ENCODE assay signal across 8 mouse cellular contexts in genomic region chr15:84466458-84467267, GRCm38 (mm10). TPM values are rescaled to one million over a fixed set of nuclear protein-coding genes. Genes with fewer than 3 reads are reported as not detected.
A peak's percentile ranks its signal among the peaks of the same experiment; 100 is the strongest.
DNase-seq lines count a peak whose midpoint lies in the region; ATAC-seq lines count a peak whose summit lies in the region.

No protein-coding gene starts in this region.

- no peak; the same call in 1 of the 2 replicates for ATAC-seq in kidney, embryonic 16.5 days (ENCODE audit: low FRiP score, low TSS enrichment)
- peak; percentile 42; the same call in 1 of the 2 replicates for ATAC-seq in forebrain, embryonic 14.5 days
- ATAC-seq in limb, embryonic 15.5 days (ENCODE audit: insufficient number of reproducible peaks, low FRiP score, low TSS enrichment, low read depth): no peak
- ATAC-seq in neural tube, embryonic 14.5 days (ENCODE audit: low read depth): 0 out of 2 replicates have a peak, but pooled peaks have one; percentile 31

- H3K9me3 ChIP-seq in kidney, embryonic 16.5 days (ENCODE audit: low read length): no peaks in the 10 kb centered on the region
- H3K9me3 ChIP-seq in forebrain, embryonic 14.5 days (replicated peaks; ENCODE audit: control insufficient read depth, low read length): no peaks in the 10 kb centered on the region
- no peaks in the 10 kb centered on the region for H3K9me3 ChIP-seq in limb, embryonic 15.5 days
- no peaks in the 10 kb centered on the region for H3K9me3 ChIP-seq in neural tube, embryonic 14.5 days (ENCODE audit: control insufficient read depth, low read length)

- no peak overlapping the region for H3K9ac ChIP-seq in kidney, embryonic 16.5 days (replicated peaks; ENCODE audit: low read length)
- no peak overlapping the region for H3K9ac ChIP-seq in forebrain, embryonic 14.5 days (ENCODE audit: low read length)
- H3K9ac ChIP-seq in limb, embryonic 15.5 days: no peak overlapping the region
- H3K9ac ChIP-seq in neural tube, embryonic 14.5 days (replicated peaks; ENCODE audit: low read depth, low read length): no peak overlapping the region

- peaks cover 17% of the 10 kb centered on the region for H3K4me1 ChIP-seq in kidney, embryonic 16.5 days (ENCODE audit: insufficient read depth, low read length)
- H3K4me1 ChIP-seq in forebrain, embryonic 14.5 days (ENCODE audit: control insufficient read depth, insufficient read depth, low read length): peaks cover 8% of the 10 kb centered on the region
- H3K4me1 ChIP-seq in limb, embryonic 15.5 days: peaks cover 17% of the 10 kb centered on the region
- H3K4me1 ChIP-seq in neural tube, embryonic 14.5 days (ENCODE audit: control insufficient read depth, insufficient read depth, low read length): 0 out of 2 replicates have a peak, but pooled peaks cover 5% of the 10 kb centered on the region

- no peak overlapping the region for H3K27ac ChIP-seq in kidney, embryonic 16.5 days (ENCODE audit: low read length)
- H3K27ac ChIP-seq in forebrain, embryonic 14.5 days (ENCODE audit: low read depth, low read length): peak overlapping the region; percentile 58
- H3K27ac ChIP-seq in limb, embryonic 15.5 days: peak overlapping the region; percentile 22; the same call in 1 of the 2 replicates
- peak overlapping the region; percentile 48 for H3K27ac ChIP-seq in neural tube, embryonic 14.5 days (ENCODE audit: low read depth, low read length)

- DNase-seq in kidney, postnatal 4 days: peak; percentile 24 to 40
- DNase-seq in forebrain, embryonic 14.5 days (ENCODE audit: low spot score): peak; percentile 69
- DNase-seq in ovary, adult 18-20 months (ENCODE audit: low spot score): no peak
- no peak for DNase-seq in kidney, postnatal 25 days
- no peak for DNase-seq in thymus, postnatal 36 days

- no peak overlapping the region for H3K4me3 ChIP-seq in kidney, embryonic 16.5 days (ENCODE audit: low read length)
- no peak overlapping the region for H3K4me3 ChIP-seq in forebrain, embryonic 14.5 days (ENCODE audit: low read depth, low read length)
- H3K4me3 ChIP-seq in limb, embryonic 15.5 days: no peak overlapping the region
- no peak overlapping the region for H3K4me3 ChIP-seq in neural tube, embryonic 14.5 days (ENCODE audit: low read depth, low read length)

- no peaks in the 10 kb centered on the region for H3K27me3 ChIP-seq in kidney, embryonic 16.5 days (ENCODE audit: insufficient read depth, low read length)
- H3K27me3 ChIP-seq in forebrain, embryonic 14.5 days (replicated peaks; ENCODE audit: control insufficient read depth, insufficient read depth, low read length): no peaks in the 10 kb centered on the region
- peaks cover 6% of the 10 kb centered on the region; the same call in 1 of the 2 replicates for H3K27me3 ChIP-seq in limb, embryonic 15.5 days
- H3K27me3 ChIP-seq in neural tube, embryonic 14.5 days (ENCODE audit: control insufficient read depth, insufficient read depth, low read length): no peaks in the 10 kb centered on the region

- H3K4me2 ChIP-seq in kidney, embryonic 16.5 days (replicated peaks; ENCODE audit: low read depth, low read length): no peak overlapping the region
- no peak overlapping the region for H3K4me2 ChIP-seq in forebrain, embryonic 14.5 days (ENCODE audit: low read length)
- H3K4me2 ChIP-seq in limb, embryonic 15.5 days: no peak overlapping the region
- H3K4me2 ChIP-seq in neural tube, embryonic 14.5 days (ENCODE audit: low read depth, low read length): no peak overlapping the region

- no peaks in the 10 kb centered on the region for H3K36me3 ChIP-seq in kidney, embryonic 16.5 days (ENCODE audit: insufficient read depth, low read length)
- no peaks in the 10 kb centered on the region for H3K36me3 ChIP-seq in forebrain, embryonic 14.5 days (ENCODE audit: control insufficient read depth, insufficient read depth, low read length)
- H3K36me3 ChIP-seq in limb, embryonic 15.5 days: no peaks in the 10 kb centered on the region
- no peaks in the 10 kb centered on the region for H3K36me3 ChIP-seq in neural tube, embryonic 14.5 days (ENCODE audit: control insufficient read depth, insufficient read depth, low read length)

- whole genome bisulfite sequencing in kidney, embryonic 16.5 days: 38% methylated on average over 13 of the region's 13 CpGs
- 32% methylated on average over 13 of the region's 13 CpGs for WGBS in forebrain, embryonic 14.5 days
- WGBS in limb, embryonic 15.5 days: 45% methylated on average over 13 of the region's 13 CpGs
- 41% methylated on average over 13 of the region's 13 CpGs for WGBS in neural tube, embryonic 14.5 days

RNA-seq across cellular contexts. Expression of gene Shisal1, which starts 19.8 kb away (rescaled TPM):
- polyA plus RNA-seq in kidney, embryonic 16.5 days (2015; fragmentation: Nextera tagmentation; extraction: Ambion mirVana): 1.9 and 2.0 TPM in 2 replicates
- polyA plus RNA-seq in forebrain, embryonic 14.5 days (2014; fragmentation: Nextera tagmentation; extraction: Ambion mirVana): 7.9 and 9.6 TPM in 2 replicates
- 4.1 and 6.0 TPM in 2 replicates for polyA plus RNA-seq in limb, embryonic 15.5 days (2015; fragmentation: Nextera tagmentation; extraction: Ambion mirVana)
- 5.5 and 11.9 TPM in 2 replicates for polyA plus RNA-seq in neural tube, embryonic 14.5 days (2014; fragmentation: Nextera tagmentation; extraction: Ambion mirVana)

Comparison
In these comparisons a context has a peak if more than half of its experiments do, and no peak if none do; other contexts are left out.
1. DNase-seq: peak in kidney, postnatal 4 days (2 of 2) and forebrain, embryonic 14.5 days (single experiment); none in ovary, adult 18-20 months (single experiment), kidney, postnatal 25 days (0 of 2) and thymus, postnatal 36 days (0 of 2).
2. ATAC-seq: peak in forebrain, embryonic 14.5 days (single experiment) and neural tube, embryonic 14.5 days (single experiment); none in kidney, embryonic 16.5 days (single experiment) and limb, embryonic 15.5 days (single experiment).